Mouse (Mus musculus): ENCODE measurements around the gene Lrp4.

The Lrp4 gene

GRCm38 (mm10) chr2:91453231-91454075 lies 3.9 kb upstream of the Lrp4 start:
- DNase-seq (ENCODE audit: low read depth), result no peak

GRCm38 (mm10) chr2:91454434-91454833 lies 2.9 kb upstream of the Lrp4 start:
- DNase-seq (ENCODE audit: low read depth), result no peak

- DNase-seq (ENCODE audit: low read depth), result peak; percentile 78
Observed at GRCm38 (mm10) chr2:91455826-91456225, 1.5 kb upstream of the Lrp4 start.

- no peak for DNase-seq (ENCODE audit: low read depth)
Observed at GRCm38 (mm10) chr2:91456491-91457100, 715 bp upstream of the Lrp4 start.

- DNase-seq (ENCODE audit: low read depth), result peak; percentile 38
Observed at GRCm38 (mm10) chr2:91457656-91458251, 443 bp downstream of the Lrp4 start.

- peak; percentile 66 for DNase-seq (ENCODE audit: low read depth)
Observed at GRCm38 (mm10) chr2:91458252-91458672, 951 bp downstream of the Lrp4 start.

GRCm38 (mm10) chr2:91458673-91459391 lies 1.5 kb downstream of the Lrp4 start:
- peak; percentile 58 for DNase-seq (ENCODE audit: low read depth)

- no peak for DNase-seq (ENCODE audit: low read depth)
Observed at GRCm38 (mm10) chr2:91460076-91460475, 2.8 kb downstream of the Lrp4 start.

GRCm38 (mm10) chr2:91460771-91461170 lies 3.5 kb downstream of the Lrp4 start:
- DNase-seq (ENCODE audit: low read depth), result no peak

- no peak for DNase-seq (ENCODE audit: low read depth)
Observed at GRCm38 (mm10) chr2:91461341-91461740, 4.0 kb downstream of the Lrp4 start.

GRCm38 (mm10) chr2:91462196-91462595 lies 4.9 kb downstream of the Lrp4 start:
- no peak for DNase-seq (ENCODE audit: low read depth)

- no peak for DNase-seq (ENCODE audit: low read depth)
Observed at GRCm38 (mm10) chr2:91462681-91463080, 5.4 kb downstream of the Lrp4 start.

GRCm38 (mm10) chr2:91465934-91466333 lies 8.6 kb downstream of the Lrp4 start:
- DNase-seq (ENCODE audit: low read depth), result no peak

GRCm38 (mm10) chr2:91467613-91468012 lies 10.3 kb downstream of the Lrp4 start:
- no peak for DNase-seq (ENCODE audit: low read depth)

GRCm38 (mm10) chr2:91470055-91470647 lies 12.8 kb downstream of the Lrp4 start:
- no peak for DNase-seq (ENCODE audit: low read depth)

- no peak for DNase-seq (ENCODE audit: low read depth)
Observed at GRCm38 (mm10) chr2:91474358-91474757, 17.0 kb downstream of the Lrp4 start.

GRCm38 (mm10) chr2:91475791-91476190 lies 18.5 kb downstream of the Lrp4 start:
- DNase-seq (ENCODE audit: low read depth), result peak; percentile 15

GRCm38 (mm10) chr2:91476251-91476661 lies 18.9 kb downstream of the Lrp4 start:
- DNase-seq (ENCODE audit: low read depth), result peak; percentile 75

- DNase-seq (ENCODE audit: low read depth), result no peak
Observed at GRCm38 (mm10) chr2:91476841-91477240, 19.5 kb downstream of the Lrp4 start.

GRCm38 (mm10) chr2:91480399-91480801 lies 23.1 kb downstream of the Lrp4 start:
- no peak for DNase-seq (ENCODE audit: low read depth)

GRCm38 (mm10) chr2:91480805-91481514 lies 23.6 kb downstream of the Lrp4 start:
- peak; percentile 88 for DNase-seq (ENCODE audit: low read depth)

Measured in NIH3T3 (cell line).